Mouse (Mus musculus): ENCODE measurements around the gene Pacrg. TPM values are rescaled to one million over a fixed set of nuclear protein-coding genes. Genes with fewer than 3 reads are reported as not detected.

Gene Pacrg
- polyA plus RNA-seq, 1 experiment, result 0.33 TPM

- no peak for DNase-seq (ENCODE audit: low read depth, low spot score)
- WGBS, result 73% methylated on average over 9 of the region's 9 CpGs
Measured at GRCm38 (mm10) chr17:10469874-10470568, 370.1 kb downstream of the Pacrg start.

GRCm38 (mm10) chr17:10467102-10467501 is 373.0 kb downstream of the Pacrg start:
- DNase-seq (ENCODE audit: low read depth, low spot score), result no peak
- 86% methylated on average over 3 of the region's 3 CpGs for WGBS

DNA sequence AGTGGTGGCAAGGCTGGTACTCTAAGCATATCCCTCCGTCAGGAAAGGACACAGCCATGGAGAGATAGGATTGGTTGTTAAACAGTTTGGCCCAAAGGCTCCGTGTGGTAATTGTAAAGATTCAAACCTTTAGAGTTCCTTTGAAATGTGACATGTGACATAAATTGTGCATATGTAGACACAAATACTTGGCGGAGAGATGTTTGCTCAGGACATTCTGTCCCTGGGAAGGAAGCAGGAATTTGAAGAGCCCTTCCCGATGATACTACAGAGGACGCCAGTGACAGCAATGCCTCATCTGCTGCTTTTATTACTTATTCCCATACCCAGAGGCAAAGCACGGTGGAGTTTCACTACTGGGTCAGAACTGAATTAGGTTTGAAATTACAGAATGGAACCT is 374.6 kb downstream of the Pacrg start:
- whole genome bisulfite sequencing, result 42% methylated on average over 6 of the region's 6 CpGs
- no peak for DNase-seq (ENCODE audit: low read depth, low spot score)

GRCm38 (mm10) chr17:10464700-10465099 is 375.4 kb downstream of the Pacrg start:
- WGBS, result 83% methylated on average over 3 of the region's 3 CpGs
- no peak for DNase-seq (ENCODE audit: low read depth, low spot score)

DNA sequence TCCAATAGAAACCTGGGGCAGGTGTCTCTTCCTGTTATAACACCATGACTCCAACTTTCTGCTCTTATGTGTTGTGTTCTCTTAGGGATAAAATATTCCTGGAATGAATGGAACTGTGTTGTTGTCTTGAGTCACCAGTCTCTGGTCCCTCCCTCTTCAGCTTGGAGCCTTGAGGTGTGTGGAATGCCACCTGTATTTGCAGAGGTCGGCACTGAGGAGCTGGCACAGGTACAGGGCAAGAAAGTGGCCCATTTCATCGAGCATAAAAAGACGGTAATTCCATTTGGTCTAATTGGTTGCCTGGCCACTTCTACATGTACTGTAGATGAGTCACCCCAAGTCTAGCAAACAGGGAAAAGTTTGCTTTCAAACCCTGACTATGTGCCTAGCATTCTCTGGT is 376.5 kb downstream of the Pacrg start:
- DNase-seq (ENCODE audit: low read depth, low spot score), result no peak
- WGBS, result 69% methylated on average over 3 of the region's 3 CpGs

- 85% methylated on average over 4 of the region's 4 CpGs for WGBS
- DNase-seq (ENCODE audit: low read depth, low spot score), result no peak
Measured at GRCm38 (mm10) chr17:10460916-10461315, 379.2 kb downstream of the Pacrg start.

- no peak for DNase-seq (ENCODE audit: low read depth, low spot score)
Measured at GRCm38 (mm10) chr17:10458743-10459142, 381.4 kb downstream of the Pacrg start.

- DNase-seq (ENCODE audit: low read depth, low spot score), result no peak
- 94% methylated on average over 4 of the region's 4 CpGs for WGBS
Measured at GRCm38 (mm10) chr17:10456409-10456808, 383.7 kb downstream of the Pacrg start.

GRCm38 (mm10) chr17:10455961-10456360 is 384.1 kb downstream of the Pacrg start:
- WGBS, result 81% methylated on average over 7 of the region's 7 CpGs
- DNase-seq (ENCODE audit: low read depth, low spot score), result no peak

- 84% methylated on average over 8 of the region's 8 CpGs for WGBS
Measured at GRCm38 (mm10) chr17:10454406-10454805, 385.7 kb downstream of the Pacrg start.

DNA sequence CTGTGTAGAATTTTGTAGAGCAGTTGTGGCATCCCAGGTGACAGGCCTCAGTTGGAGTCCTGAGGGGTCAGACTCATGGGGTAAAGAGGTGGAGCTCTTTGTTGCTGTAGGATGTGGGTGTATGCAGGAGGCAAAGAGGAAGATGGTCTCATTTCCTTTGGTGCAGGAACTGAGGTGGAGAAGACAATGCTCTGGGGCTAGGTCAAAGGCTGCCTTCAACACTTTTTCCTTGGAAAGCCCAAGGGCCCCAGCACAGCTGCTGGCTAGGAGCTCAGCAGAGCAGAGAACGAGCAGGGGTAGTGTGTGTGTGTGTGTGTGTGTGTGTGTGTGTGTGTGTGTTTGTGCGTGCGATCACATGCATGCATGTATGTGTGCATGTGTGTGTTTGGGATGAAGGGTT is 387.3 kb downstream of the Pacrg start:
- 81% methylated on average over 3 of the region's 3 CpGs for WGBS
- DNase-seq (ENCODE audit: low read depth, low spot score), result no peak

More at GRCm38 (mm10) chr17:10454406-10454805, 385.7 kb downstream of the Pacrg start:
- DNase-seq (ENCODE audit: low read depth, low spot score), result no peak

- WGBS, result 81% methylated on average over 10 of the region's 10 CpGs
- DNase-seq (ENCODE audit: low read depth, low spot score), result no peak
Measured at GRCm38 (mm10) chr17:10451306-10452077, 388.6 kb downstream of the Pacrg start.

- 88% methylated on average over 14 of the region's 14 CpGs for WGBS
- DNase-seq (ENCODE audit: low read depth, low spot score), result no peak
Measured at GRCm38 (mm10) chr17:10449800-10450299, 390.3 kb downstream of the Pacrg start.

GRCm38 (mm10) chr17:10448417-10448816 is 391.7 kb downstream of the Pacrg start:
- WGBS, result 66% methylated on average over 5 of the region's 5 CpGs
- DNase-seq (ENCODE audit: low read depth, low spot score), result no peak

- no peak for DNase-seq (ENCODE audit: low read depth, low spot score)
- WGBS, result 56% methylated on average over 16 of the region's 16 CpGs
Measured at GRCm38 (mm10) chr17:10441501-10442111, 398.5 kb downstream of the Pacrg start.

GRCm38 (mm10) chr17:10440961-10441360 is 399.1 kb downstream of the Pacrg start:
- DNase-seq (ENCODE audit: low read depth, low spot score), result no peak
- WGBS, result 85% methylated on average over 3 of the region's 3 CpGs

DNA sequence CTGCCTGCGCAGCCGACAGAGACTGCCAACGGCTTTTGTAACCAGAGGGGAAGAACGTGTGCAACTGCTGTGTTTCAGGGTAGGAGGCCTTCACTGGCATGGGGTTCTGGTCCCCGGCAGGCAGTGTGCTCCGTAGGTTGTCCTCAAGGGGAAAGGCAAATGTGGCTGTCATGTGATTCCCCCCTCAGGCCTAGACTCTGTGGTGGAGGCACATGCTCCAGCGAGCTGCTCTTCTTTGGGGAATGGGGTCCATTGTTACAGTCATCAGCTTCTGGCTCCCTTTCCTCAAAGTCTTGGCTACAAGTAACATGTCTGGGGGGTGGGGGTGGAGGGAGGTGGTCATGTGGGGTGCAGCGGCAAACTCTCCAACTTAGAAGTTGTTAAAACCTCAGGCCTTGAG is 400.3 kb downstream of the Pacrg start:
- no peak for DNase-seq (ENCODE audit: low read depth, low spot score)
- 91% methylated on average over 8 of the region's 8 CpGs for WGBS

DNA sequence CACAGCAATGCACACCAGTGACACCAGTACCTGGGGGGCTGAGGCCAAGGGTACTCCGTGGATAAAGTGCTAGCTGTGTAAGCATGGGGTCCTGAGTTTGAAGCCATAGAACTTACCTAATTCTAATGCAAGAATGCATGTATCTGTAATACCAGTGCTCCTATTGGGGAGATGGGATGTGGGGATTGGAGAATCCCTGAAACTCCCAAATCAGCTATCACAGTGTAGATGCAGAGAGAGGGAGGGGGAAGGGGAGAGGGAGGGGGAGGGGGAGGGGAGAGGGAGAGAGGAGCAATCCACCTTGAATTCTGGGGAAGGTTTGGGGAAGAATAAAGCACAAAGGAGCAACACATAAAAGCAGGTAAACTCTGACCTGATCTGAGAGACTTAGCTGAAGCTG is 405.2 kb downstream of the Pacrg start:
- no peak for DNase-seq (ENCODE audit: low read depth, low spot score)
- 53% methylated on average over 1 of the region's 1 CpGs for WGBS

DNA sequence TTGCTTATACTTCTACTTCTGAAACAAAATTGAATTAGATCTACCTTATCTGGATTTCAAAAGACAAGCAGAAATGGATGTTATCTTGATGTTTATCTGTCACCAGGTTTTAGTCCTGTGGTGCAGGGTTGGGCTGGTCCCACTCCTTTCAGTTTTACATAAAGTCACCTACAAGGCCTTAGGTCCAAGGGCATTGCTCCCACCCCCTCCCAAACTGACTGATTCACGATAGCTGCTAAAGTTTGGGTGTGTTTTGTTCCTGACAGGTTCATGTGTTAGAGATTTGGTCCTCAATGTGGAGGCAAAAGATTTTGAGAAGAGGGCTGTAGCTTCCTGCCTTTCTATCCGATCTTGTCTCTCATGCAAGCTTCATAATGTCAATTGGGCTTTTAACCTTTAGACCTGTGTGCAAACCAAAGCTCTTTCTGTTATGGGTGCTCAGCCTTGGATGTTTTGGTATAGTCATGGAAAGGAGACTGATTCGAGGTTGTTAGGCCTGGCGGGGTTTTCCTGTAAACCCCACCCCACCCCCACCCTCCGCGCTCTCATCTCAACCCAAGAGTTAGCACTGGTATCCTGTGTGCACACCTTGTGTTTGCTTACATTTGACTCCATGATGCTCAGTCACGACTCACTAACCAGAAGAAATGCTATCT is 407.5 kb downstream of the Pacrg start:
- DNase-seq (ENCODE audit: low read depth, low spot score), result no peak
- WGBS, result 82% methylated on average over 7 of the region's 7 CpGs
